Mouse (Mus musculus) embryonic facial prominence, embryonic 11.5 days (tissue): ENCODE measurements around the gene Tmx2. TPM values are rescaled to one million over a fixed set of nuclear protein-coding genes. Genes with fewer than 3 reads are reported as not detected.

Source experiments
- ATAC-seq: fragments of 200-750 bp; cut with Nextera tagmentation; replicated peaks from 2 replicates; pipeline ENCODE4 v1.8.0; 2017; ENCODE audit warnings: low read depth; ENCODE audit not compliant: insufficient number of reproducible peaks, low FRiP score, low TSS enrichment
- DNase-seq: peaks from one replicate; pipeline ENCODE4 v3.0.0-alpha.2; 2015; ENCODE audit warnings: low spot score
- H3K27ac ChIP-seq: fragments of 300-500 bp; sonication (generic); replicated peaks from 2 replicates; pipeline ENCODE4 v1.5.1; 2014; ENCODE audit warnings: mild to moderate bottlenecking, low read depth, low read length, control low read depth
- H3K27me3 ChIP-seq: fragments of 300-500 bp; sonication (generic); 2 replicates; pipeline ENCODE4 v1.6.1; 2014; ENCODE audit warnings: mild to moderate bottlenecking, low read length, moderate library complexity, mixed read lengths; ENCODE audit not compliant: control insufficient read depth, insufficient read depth
- H3K36me3 ChIP-seq: fragments of 300-500 bp; sonication (generic); replicated peaks from 2 replicates; pipeline ENCODE4 v1.6.1; 2014; ENCODE audit warnings: low read depth, mild to moderate bottlenecking, low read length, moderate library complexity, mixed read lengths; ENCODE audit not compliant: control insufficient read depth, insufficient read depth
- H3K4me1 ChIP-seq: fragments of 300-500 bp; sonication (generic); 2 replicates; pipeline ENCODE4 v1.6.1; 2014; ENCODE audit warnings: low read length, mixed read lengths; ENCODE audit not compliant: control insufficient read depth, insufficient read depth
- H3K4me2 ChIP-seq: fragments of 300-500 bp; sonication (generic); 2 replicates; pipeline ENCODE4 v1.6.1; 2014; ENCODE audit warnings: low read depth, mild to moderate bottlenecking, control low read depth, low read length, moderate library complexity
- H3K4me3 ChIP-seq: fragments of 300-500 bp; sonication (generic); 2 replicates; pipeline ENCODE4 v1.5.1; 2014; ENCODE audit warnings: low read depth, low read length, control low read depth
- H3K9ac ChIP-seq: fragments of 300-500 bp; sonication (generic); replicated peaks from 2 replicates; pipeline ENCODE4 v1.6.1; 2014; ENCODE audit warnings: mild to moderate bottlenecking, control low read depth, low read length
- H3K9me3 ChIP-seq: fragments of 300-500 bp; sonication (generic); replicated peaks from 2 replicates; pipeline ENCODE4 v1.6.1; 2016; ENCODE audit warnings: mild to moderate bottlenecking, low read length, inconsistent platforms, mixed read lengths; ENCODE audit not compliant: control insufficient read depth
- WGBS: fragments of 180-500 bp; shearing (Covaris S2); extraction: QIAGEN DNeasy Blood & Tissue Kit; methylation state at CpG from one replicate; pipeline ENCODE4 v1.1.7; 2014; 5-methylcytosine and 5-hydroxymethylcytosine counted together
- polyA plus RNA-seq: library from polyadenylated mRNA; unstranded; fragments of >200 nt; fragmentation: Nextera tagmentation; extraction: Ambion mirVana; gene quantifications from 2 replicates; pipeline ENCODE4 v1.2.1, GENCODE M21; 2014

Gene Tmx2
- polyA plus RNA-seq, 1 experiment from 2014 or later = 150 TPM

DNA sequence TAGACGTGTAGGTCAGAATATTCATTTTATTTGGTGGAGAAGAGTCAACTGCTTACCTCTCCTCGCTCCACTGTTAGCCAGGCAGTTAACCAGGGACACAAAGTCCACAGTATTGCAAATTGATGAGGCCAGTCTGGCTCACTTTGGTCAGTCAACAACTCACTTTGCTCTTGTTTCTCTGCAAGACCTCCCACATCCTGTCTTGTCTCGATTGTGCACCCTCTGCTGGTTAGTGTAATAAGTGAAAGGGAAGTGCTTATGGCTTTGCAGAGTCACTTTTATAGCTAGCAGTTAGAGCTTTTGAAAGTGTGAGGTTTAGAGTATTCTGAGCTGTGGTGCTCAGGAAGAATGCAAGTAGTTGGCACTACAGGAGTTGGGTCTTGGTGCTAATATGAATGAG lies 18.7 kb downstream of the Tmx2 start:
- no peak overlapping the region for H3K4me3 ChIP-seq
- WGBS = 60% methylated on average over 3 of the region's 3 CpGs
- no peak for ATAC-seq
- H3K36me3 ChIP-seq = no peaks in the 10 kb centered on the region
- DNase-seq = peak; percentile 41
- H3K27ac ChIP-seq = no peak overlapping the region
- H3K9me3 ChIP-seq = no peaks in the 10 kb centered on the region
- H3K4me1 ChIP-seq = no peaks in the 10 kb centered on the region
- no peak overlapping the region for H3K9ac ChIP-seq
- no peaks in the 10 kb centered on the region for H3K27me3 ChIP-seq
- H3K4me2 ChIP-seq = no peak overlapping the region

DNA sequence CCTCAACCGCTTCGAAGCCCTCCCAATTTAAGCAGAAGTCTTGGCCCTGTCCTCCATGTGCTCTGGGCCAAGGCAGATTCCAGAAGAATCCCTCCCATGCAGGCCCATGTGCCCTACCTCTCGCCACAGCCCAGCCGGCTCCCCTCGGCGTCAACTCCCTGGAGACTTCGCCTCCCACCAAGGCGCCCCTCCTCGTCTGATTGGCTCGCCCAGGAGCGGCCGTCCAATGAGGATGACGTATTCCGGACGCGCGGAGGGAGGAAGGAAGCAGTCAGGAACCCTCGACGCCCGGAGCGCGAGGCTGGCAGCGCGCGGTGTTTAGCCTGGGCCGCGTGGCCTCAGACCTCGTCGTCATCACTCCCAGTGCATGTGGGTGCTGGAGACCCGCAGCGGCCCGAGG lies 20.1 kb downstream of the Tmx2 start, which contains the start of gene Btbd18:
Gene Btbd18, plus strand, starts transcription at position 274 of the 400 bp plus-strand sequence.
- no peak within 1 kb of the TSS for H3K4me3 ChIP-seq
- H3K9ac ChIP-seq = no peak within 1 kb of the TSS
- H3K36me3 ChIP-seq = no peaks in the 10 kb centered on the region
- ATAC-seq (no peak), DNase-seq (no peak)
- WGBS = 92% methylated on average over 32 of the region's 32 CpGs
- H3K4me1 ChIP-seq = no peaks in the 10 kb centered on the region
- no peak within 1 kb of the TSS for H3K27ac ChIP-seq
- no peaks in the 10 kb centered on the region for H3K9me3 ChIP-seq
- H3K4me2 ChIP-seq = no peak within 1 kb of the TSS
- H3K27me3 ChIP-seq = no peaks in the 10 kb centered on the region

DNA sequence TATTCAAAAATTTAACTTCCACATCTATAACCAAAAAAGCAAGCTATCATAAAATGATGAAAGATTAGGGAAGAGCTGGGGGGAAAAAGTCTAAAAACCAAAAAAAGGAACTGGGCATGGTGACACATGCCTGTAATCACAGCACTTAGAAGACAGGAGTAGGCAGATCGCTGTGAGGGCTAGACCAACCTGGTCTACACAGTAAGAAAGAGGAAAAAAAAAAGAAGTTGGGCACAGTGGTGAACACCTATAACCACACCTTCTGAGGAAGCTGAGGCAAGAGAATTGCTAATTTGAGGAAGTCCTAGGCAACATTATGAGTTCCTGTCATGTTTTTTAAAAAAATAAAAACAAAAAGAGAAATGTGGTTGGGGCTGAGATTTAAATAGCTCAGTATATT lies 23.1 kb downstream of the Tmx2 start:
- no peak overlapping the region for H3K4me2 ChIP-seq
- no peak for DNase-seq
- H3K9ac ChIP-seq = no peak overlapping the region
- no peaks in the 10 kb centered on the region for H3K27me3 ChIP-seq
- H3K27ac ChIP-seq = no peak overlapping the region
- no peaks in the 10 kb centered on the region for H3K9me3 ChIP-seq
- no peaks in the 10 kb centered on the region for H3K36me3 ChIP-seq
- H3K4me3 ChIP-seq = no peak overlapping the region
- 64% methylated on average over 1 of the region's 1 CpGs for WGBS
- H3K4me1 ChIP-seq = no peaks in the 10 kb centered on the region
- no peak for ATAC-seq

DNA sequence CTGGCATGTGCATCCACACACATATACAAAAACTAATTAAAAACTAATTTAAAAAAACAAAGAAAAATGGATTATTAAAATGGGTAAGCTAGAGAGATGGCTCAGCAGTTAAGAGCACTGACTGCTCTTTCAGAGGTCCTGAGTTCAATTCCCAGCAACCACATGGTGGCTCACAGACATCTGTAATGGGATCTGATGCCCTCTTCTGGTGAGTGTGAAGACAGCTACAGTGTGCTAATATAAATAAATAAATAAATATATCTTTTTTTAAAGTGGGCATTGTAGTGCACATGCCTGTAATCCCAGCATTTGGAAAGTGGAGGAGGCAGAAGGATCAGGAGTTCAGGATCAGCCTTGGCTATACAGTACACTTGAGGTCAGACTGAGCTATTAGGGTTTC lies 25.6 kb downstream of the Tmx2 start:
- Histone ChIP-seq H3K9ac (no peak overlapping the region), H3K27me3 (no peaks in the 10 kb centered on the region), H3K36me3 (no peaks in the 10 kb centered on the region), H3K4me1 (no peaks in the 10 kb centered on the region), H3K4me2 (no peak overlapping the region), H3K27ac (no peak overlapping the region), H3K4me3 (no peak overlapping the region), H3K9me3 (no peaks in the 10 kb centered on the region)
- DNase-seq = no peak
- ATAC-seq = no peak

DNA sequence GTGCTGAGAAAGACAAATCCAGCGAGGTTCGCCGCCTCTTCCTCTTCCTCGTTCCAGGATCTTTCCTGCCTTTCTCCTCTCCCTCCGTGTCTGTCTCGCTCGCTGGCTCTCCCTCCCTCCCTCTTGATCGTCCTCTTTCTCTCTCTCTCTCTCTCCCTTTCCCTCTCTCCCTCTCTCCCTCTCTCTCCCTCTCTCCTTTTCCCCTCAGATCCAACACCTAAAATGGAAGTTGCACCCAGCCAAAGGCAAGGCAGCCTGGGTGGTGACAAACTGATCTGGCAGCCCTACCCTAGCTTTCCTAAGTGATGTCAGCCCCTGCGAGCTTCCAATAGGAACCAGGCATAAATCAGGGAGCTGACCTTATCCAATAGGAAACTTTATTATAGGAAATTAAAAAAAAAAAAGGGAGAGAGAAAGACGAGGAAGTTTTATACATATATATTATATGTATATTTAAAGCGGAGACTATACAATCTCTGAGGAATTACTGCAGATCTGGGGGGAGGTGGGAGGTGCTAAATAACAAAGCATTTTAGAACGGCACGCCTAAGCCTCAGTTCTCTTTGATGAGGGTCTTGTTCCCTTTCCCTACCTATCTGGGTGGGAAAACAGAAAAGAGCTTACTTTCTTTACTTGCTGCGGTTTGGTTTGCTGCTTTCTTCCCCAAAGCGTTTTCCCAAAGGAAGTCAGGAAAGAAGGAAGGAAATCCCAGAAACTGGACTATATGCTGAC lies 28.3 kb downstream of the Tmx2 start, which contains the start of gene Ctnnd1:
Gene Ctnnd1, minus strand, starts transcription at position 302 of the 732 bp plus-strand sequence.
- H3K36me3 ChIP-seq = no peaks in the 10 kb centered on the region
- under 1% methylated on average over 15 of the region's 15 CpGs for WGBS
- DNase-seq (peak; percentile 92), ATAC-seq (peak; percentile 96)
- no peaks in the 10 kb centered on the region for H3K27me3 ChIP-seq
- H3K4me1 ChIP-seq = no peaks in the 10 kb centered on the region
- peak within 1 kb of the TSS; percentile 72 for H3K4me3 ChIP-seq
- H3K27ac ChIP-seq = peak within 1 kb of the TSS; percentile 90
- no peaks in the 10 kb centered on the region for H3K9me3 ChIP-seq
- peak within 1 kb of the TSS; percentile 87 for H3K9ac ChIP-seq
- peak within 1 kb of the TSS; percentile 50 for H3K4me2 ChIP-seq

DNA sequence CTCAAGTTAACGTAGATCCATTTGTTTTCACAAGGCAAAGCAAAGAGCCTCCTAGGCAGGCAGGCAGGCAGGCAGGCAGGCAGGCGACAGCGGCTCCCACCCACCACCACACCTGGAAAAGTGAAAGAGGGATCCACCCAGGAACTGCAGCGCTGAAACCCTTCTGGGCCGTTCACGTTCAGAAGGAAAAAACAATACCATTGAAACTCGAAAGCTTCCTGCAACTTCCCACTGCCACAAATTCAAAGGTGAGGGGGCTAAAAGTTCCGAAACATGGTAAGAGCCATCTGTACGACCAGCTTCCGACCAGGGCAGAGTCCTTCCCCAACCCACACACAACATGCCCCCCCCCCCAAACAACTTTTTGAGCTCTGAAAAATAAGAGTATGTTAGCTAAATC lies 29.3 kb downstream of the Tmx2 start:
- WGBS = 0% methylated on average over 10 of the region's 10 CpGs
- H3K36me3 ChIP-seq = no peaks in the 10 kb centered on the region
- H3K4me1 ChIP-seq = no peaks in the 10 kb centered on the region
- H3K4me2 ChIP-seq = peak overlapping the region; percentile 50
- H3K27ac ChIP-seq = no peak overlapping the region
- ATAC-seq (no peak), DNase-seq (peak; percentile 42)
- H3K4me3 ChIP-seq = peak overlapping the region; percentile 72
- H3K9ac ChIP-seq = peak overlapping the region; percentile 58
- H3K27me3 ChIP-seq = no peaks in the 10 kb centered on the region
- no peaks in the 10 kb centered on the region for H3K9me3 ChIP-seq

DNA sequence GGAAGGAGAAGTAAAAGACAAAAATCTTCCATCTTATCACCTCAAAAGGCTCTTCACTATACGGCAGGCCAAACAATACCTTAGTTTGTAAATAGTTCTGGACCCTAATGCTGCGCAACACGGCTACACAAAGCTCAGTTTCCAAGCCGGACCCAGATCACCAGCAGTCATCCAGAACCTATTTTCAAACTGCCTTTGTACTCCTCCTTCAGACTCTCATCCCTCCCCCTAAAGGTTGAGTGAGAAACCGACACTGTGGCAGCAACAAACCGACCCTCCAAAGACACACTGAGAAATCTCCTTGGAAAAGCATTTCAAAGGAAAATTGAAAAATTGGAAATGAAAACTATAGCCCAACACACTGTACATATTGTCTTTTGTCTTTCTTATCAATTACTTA lies 30.6 kb downstream of the Tmx2 start:
- DNase-seq = peak; percentile 39
- Histone ChIP-seq H3K27ac (no peak overlapping the region), H3K4me2 (peak overlapping the region; percentile 33), H3K9me3 (no peaks in the 10 kb centered on the region), H3K4me3 (peak overlapping the region; percentile 22), H3K9ac (peak overlapping the region; percentile 23; the same call in 1 of the 2 replicates), H3K27me3 (no peaks in the 10 kb centered on the region), H3K4me1 (no peaks in the 10 kb centered on the region), H3K36me3 (no peaks in the 10 kb centered on the region)
- 53% methylated on average over 6 of the region's 6 CpGs for WGBS
- ATAC-seq = no peak

DNA sequence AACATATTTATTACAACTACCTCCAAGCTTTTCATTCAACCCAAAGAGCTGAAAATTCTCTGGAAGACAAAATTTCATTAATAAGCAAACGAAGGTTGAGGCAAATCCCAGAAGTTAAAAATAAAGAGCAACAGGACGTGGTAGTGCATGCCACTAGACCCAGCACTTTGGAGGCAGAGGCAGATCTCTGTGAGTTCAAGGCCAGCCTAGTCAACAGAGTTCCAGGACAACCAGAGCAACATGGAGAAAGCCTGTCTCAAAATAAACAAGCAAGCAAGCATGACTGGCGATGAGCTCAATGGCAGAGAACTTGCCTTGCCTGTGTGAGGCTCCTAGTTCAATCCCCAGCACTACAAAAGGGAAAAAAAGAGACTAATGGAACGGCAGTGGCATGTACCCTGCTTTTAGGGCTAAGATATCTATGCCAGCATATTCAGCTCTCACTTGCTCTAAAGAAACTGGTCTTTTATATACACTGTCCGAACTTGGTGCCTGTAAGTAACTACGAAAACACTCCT lies 31.8 kb downstream of the Tmx2 start:
- Histone ChIP-seq H3K4me2 (no peak overlapping the region), H3K27me3 (no peaks in the 10 kb centered on the region), H3K36me3 (no peaks in the 10 kb centered on the region), H3K4me1 (no peaks in the 10 kb centered on the region), H3K9me3 (no peaks in the 10 kb centered on the region), H3K9ac (no peak overlapping the region), H3K27ac (no peak overlapping the region), H3K4me3 (no peak overlapping the region)
- ATAC-seq (no peak), DNase-seq (no peak)
- WGBS = 91% methylated on average over 6 of the region's 6 CpGs
